In the genomic region with DNA sequence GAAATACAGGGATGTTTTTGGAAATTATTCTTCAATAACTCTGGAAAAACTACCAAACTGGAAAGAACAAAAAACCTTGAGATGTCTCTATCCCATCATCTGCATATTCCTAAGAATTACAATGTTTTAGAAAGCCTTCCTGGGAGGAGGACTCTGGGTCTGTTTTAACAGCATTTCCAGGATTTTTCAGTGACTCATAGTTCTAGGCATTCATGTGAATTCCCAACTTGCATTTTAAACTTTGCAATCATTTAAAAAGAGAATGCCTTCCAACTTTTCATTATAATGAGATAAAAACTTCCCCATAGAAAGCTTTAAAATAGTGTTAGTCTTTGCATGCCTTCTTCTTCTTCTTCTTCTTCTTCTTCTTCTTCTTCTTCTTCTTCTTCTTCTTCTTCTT, we compare ENCODE assay signal across 15 mouse cellular contexts.
"Had no signal": no experiment of that assay in that cellular context is flagged by ENCODE, and none has a peak within 500 bp of the region (broad histone marks: within the 10 kb centered on the region; RNA-seq: fewer than 3 reads in every experiment).

No protein-coding gene starts in this region.

- H3K9me3 ChIP-seq: limb, embryonic 12.5 days had no signal

- H3K4me1 ChIP-seq: limb, embryonic 12.5 days had no signal

- H3K27me3 ChIP-seq: limb, embryonic 12.5 days had no signal

- H3K4me2 ChIP-seq: limb, embryonic 12.5 days; lung, embryonic 14.5 days; midbrain, embryonic 11.5 days had no signal

- H3K4me3 ChIP-seq: limb, embryonic 12.5 days had no signal

- H3K27ac ChIP-seq: limb, embryonic 12.5 days; liver, embryonic 14.5 days had no signal

- H3K9ac ChIP-seq: limb, embryonic 12.5 days; liver, embryonic 14.5 days; liver, postnatal 0 days; lung, embryonic 14.5 days had no signal

- ATAC-seq: liver, postnatal 0 days had no signal

- DNase-seq: kidney, adult 2 months; kidney, postnatal 10 days; kidney, postnatal 4 days; layer of hippocampus, adult 9-11 months; liver; liver, postnatal 0 days; lung, postnatal 14 days; lung, postnatal 4 days; midbrain, embryonic 14.5 days; thymus, adult 18-20 months; thymus, postnatal 36 days had no signal

- H3K36me3 ChIP-seq: limb, embryonic 12.5 days had no signal
